Mouse (Mus musculus) lung, adult 18-20 months (tissue): Measurements from ENCODE around the gene Ykt6.
"Not testable (repeated sequence)": the region's sequence is repeated elsewhere in the genome, so short reads cannot be mapped to it uniquely, and the experiment has no call there.

Source experiments
- DNase-seq, 2 experiments: peaks; one replicate each; pipeline ENCODE4 v3.0.0; 2022; ENCODE audit warnings: mixed read lengths in 2 of 2

Ykt6 gene

GRCm38 (mm10) chr11:5995989-5996388 is 40.5 kb downstream of the Ykt6 start:
- DNase-seq = peak; percentile 80 to 81

- DNase-seq = no peak
These were observed 43.0 kb downstream of the Ykt6 start for GRCm38 (mm10) chr11:5998472-5998871.

- peak; percentile 78 to 83 for DNase-seq
These were observed 44.6 kb downstream of the Ykt6 start for GRCm38 (mm10) chr11:5999832-6000771.

- no peak for DNase-seq
These were observed 45.6 kb downstream of the Ykt6 start for GRCm38 (mm10) chr11:6000961-6001682.

DNA sequence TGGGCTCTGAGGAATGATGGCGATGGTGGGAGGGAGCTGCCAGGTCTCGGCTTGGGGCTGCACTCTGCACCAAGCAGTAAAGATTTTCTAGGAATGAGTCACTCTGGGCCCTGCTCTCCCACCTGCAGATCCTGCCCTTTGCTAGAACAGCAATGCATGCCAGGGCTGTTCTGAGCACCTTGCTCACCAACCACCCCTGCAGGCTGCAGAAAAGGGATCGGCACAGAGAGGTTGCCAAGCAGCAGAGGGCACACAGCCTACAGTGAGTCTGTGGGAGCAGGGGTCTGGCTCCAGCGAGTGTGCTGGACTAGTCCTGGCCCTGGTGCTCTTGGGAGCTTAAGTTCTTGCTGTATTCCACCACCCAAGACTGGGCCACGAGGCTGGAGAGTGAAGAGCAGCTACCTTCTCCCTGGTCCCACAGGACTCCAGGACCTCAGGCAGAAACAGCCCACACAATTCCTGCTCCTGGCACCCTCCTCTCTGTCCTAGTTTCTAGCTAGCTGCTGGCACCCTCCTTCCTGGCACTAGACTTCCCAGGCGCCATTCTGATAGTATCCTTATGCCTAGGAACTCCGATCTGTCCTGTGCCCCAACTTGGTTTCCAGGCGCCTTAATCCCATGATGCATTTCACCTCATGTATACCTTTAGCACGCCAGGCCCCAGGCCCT is 46.6 kb downstream of the Ykt6 start:
- DNase-seq = no peak

DNA sequence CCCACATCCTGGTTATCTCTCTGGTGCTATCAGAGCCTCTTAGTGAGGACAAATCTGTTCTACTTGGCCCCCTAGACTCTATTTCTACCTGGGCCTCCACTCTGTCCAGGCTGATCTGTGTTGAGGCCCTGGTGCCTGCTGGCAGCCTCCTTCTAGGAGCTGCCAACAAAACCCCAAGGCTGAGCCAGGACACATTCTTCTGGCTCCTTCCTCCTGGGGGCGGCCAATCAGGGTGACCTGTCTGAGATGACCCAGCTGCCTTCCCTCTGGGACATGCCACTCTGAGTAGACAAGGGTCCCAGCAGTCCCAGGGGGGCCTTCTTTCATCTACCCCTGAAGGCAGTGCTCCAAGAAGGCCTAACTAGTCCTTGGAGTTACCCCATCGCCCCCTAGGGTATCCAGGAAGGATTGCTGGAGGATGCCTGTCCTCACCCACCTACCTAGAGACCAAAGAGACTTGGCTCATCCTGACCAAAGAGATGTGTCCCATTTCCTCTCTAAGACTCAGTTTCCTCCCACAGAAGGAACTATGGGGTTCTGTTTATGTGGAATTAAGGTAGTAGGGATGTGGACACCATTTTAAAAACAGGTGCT is 47.6 kb downstream of the Ykt6 start:
- peak in 1 of 2 experiments; percentile 35 for DNase-seq

GRCm38 (mm10) chr11:6005374-6006043 is 50.0 kb downstream of the Ykt6 start:
- DNase-seq = not testable (repeated sequence)

DNA sequence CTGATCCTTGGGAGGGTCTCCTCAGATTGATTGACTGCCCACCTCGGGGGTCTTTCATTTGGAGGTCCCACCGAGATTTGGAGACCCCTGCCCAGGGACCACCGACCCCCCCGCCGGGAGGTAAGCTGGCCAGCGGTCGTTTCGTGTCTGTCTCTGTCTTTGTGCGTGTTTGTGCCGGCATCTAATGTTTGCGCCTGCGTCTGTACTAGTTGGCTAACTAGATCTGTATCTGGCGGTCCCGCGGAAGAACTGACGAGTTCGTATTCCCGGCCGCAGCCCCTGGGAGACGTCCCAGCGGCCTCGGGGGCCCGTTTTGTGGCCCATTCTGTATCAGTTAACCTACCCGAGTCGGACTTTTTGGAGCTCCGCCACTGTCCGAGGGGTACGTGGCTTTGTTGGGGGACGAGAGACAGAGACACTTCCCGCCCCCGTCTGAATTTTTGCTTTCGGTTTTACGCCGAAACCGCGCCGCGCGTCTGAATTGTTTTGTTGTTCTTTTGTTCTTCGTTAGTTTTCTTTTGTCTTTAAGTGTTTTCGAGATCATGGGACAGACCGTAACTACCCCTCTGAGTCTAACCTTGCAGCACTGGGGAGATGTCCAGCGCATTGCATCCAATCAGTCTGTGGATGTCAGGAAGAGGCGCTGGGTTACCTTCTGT is 51.0 kb downstream of the Ykt6 start:
- DNase-seq = not testable (repeated sequence)

- not testable (repeated sequence) for DNase-seq
These were observed 51.7 kb downstream of the Ykt6 start for GRCm38 (mm10) chr11:6007010-6007778.

DNA sequence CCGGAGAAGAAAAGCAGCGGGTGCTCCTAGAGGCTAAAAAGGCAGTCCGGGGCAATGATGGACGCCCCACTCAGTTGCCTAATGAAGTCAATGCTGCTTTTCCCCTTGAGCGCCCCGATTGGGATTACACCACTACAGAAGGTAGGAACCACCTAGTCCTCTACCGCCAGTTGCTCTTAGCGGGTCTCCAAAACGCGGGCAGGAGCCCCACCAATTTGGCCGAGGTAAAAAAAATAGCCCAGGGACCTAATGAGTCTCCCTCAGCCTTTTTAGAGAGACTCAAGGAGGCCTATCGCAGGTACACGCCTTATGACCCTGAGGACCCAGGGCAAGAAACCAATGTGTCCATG is 52.3 kb downstream of the Ykt6 start:
- DNase-seq = not testable (repeated sequence)

GRCm38 (mm10) chr11:6010751-6011482 is 55.4 kb downstream of the Ykt6 start:
- not testable (repeated sequence) for DNase-seq

GRCm38 (mm10) chr11:6011879-6012278 is 56.4 kb downstream of the Ykt6 start:
- no peak for DNase-seq

- DNase-seq = no peak
These were observed 57.9 kb downstream of the Ykt6 start for GRCm38 (mm10) chr11:6013359-6013758.

DNA sequence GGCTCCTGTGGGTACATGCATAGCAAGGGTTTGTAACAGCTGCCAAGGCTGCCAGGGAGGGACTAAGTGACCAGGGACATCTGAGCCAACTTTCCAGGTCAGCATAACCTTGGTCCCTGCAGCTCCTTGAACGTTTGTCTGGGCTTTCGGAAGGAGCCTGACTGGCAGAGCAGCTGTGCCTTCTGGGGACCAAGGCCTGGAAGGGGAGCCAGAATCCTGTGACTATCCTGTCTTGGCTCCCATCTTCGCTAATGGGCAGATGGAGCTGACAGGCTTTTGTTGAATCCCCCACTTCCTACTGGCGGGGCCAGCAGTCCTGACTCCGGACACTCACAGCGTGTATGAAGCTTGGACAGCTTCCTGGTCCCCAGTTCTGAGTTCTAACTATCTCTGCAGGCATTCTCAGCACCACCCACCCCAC is 59.5 kb downstream of the Ykt6 start:
- no peak for DNase-seq

- no peak for DNase-seq
These were observed 60.9 kb downstream of the Ykt6 start for GRCm38 (mm10) chr11:6016368-6016767.

DNA sequence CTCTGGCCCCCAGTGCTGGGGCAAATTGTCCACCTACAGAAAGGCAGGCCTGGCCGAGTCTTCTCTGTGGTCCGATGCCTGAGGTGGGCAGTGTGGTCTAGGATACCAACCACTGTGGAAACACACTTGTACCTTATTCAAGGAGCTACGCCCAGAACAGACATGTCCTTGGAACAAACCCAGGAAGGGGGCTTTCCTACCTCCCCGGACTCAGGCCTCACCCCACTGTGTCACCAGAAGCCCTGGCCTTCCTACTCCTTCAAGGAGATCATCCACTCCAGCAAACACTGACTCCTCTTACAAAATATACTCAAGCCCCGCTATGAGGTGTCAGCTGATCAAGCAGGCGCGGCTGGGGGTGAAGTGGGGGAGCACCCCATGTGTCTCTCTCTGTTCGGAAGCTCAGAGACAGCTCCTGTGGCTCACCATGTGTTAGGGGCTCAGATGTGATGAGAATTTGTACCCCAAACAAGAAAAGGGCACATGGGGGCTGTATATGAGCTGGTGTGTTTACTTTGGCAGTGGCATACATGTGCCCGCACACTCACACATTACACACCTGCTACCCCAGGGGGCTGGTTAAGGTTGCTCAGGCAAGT is 61.4 kb downstream of the Ykt6 start:
- DNase-seq = peak in 1 of 2 experiments; percentile 51
